Mouse (Mus musculus): ENCODE measurements around the gene Alg1. TPM values are rescaled to one million over a fixed set of nuclear protein-coding genes. Genes with fewer than 3 reads are reported as not detected.
A peak's percentile ranks its signal among the peaks of the same experiment; 100 is the strongest.

Alg1 gene
- total and polyA plus RNA-seq, 2 experiments from 2014 or later, result 39.0 to 40.1 TPM

- WGBS, result 17% methylated on average over 4 of the region's 4 CpGs
- peak; percentile 41 for DNase-seq (ENCODE audit: low spot score)
- Histone ChIP-seq H3K27ac (ENCODE audit: low read depth, low read length) (no peak overlapping the region), H3K4me3 (ENCODE audit: low read depth, low read length) (peak overlapping the region; percentile 77; the same call in 1 of the 2 replicates), H3K9me3 (ENCODE audit: low read length) (no peaks in the 10 kb centered on the region), H3K9ac (replicated peaks; ENCODE audit: low read length, poor library complexity, severe bottlenecking) (no peak overlapping the region), H3K4me2 (ENCODE audit: low read depth, low read length, poor library complexity, severe bottlenecking) (peak overlapping the region; percentile 95), H3K4me1 (ENCODE audit: insufficient read depth, low read length) (no peaks in the 10 kb centered on the region; the same call in 1 of the 2 replicates), H3K36me3 (ENCODE audit: insufficient read depth, low read length) (peaks cover 11% of the 10 kb centered on the region), H3K27me3 (ENCODE audit: insufficient read depth, low read length) (no peaks in the 10 kb centered on the region)
- TF ChIP-seq CTCF (IDR thresholded peaks at IDR 0.05), result peak; percentile 75
- no peak for ATAC-seq (ENCODE audit: low FRiP score)
Measured at GRCm38 (mm10) chr16:5202681-5203080, 30.7 kb upstream of the Alg1 start.

DNA sequence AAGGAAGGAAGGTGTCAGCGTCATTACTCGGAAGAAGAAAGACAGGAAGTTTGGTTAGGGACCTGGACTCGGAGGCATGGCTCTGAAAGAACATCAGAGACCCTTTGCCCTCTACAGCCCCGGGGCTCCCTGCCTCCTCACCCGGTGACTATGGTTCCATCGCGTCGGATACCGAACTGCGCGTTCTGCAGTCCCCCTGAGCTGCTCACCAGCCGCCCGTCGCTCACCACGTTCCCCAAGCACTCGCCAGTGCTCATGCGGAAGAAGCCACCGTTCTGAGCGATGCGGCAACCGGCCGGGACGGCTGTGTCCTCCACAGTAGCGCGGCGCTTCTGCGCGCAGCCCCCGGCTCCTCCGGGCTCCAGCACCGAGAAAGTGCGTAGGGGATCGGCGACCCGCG lies 30.2 kb upstream of the Alg1 start:
- peak overlapping the region; percentile 77 for H3K4me3 ChIP-seq (ENCODE audit: low read depth, low read length)
- no peaks in the 10 kb centered on the region for H3K9me3 ChIP-seq (ENCODE audit: low read length)
- 2% methylated on average over 36 of the region's 36 CpGs for WGBS
- H3K4me2 ChIP-seq (ENCODE audit: low read depth, low read length, poor library complexity, severe bottlenecking), result peak overlapping the region; percentile 95
- H3K9ac ChIP-seq (replicated peaks; ENCODE audit: low read length, poor library complexity, severe bottlenecking), result peak overlapping the region; percentile 57
- DNase-seq (ENCODE audit: low spot score), result no peak
- TF ChIP-seq CTCF (IDR thresholded peaks at IDR 0.05), result no peak
- no peaks in the 10 kb centered on the region for H3K27me3 ChIP-seq (ENCODE audit: insufficient read depth, low read length)
- no peaks in the 10 kb centered on the region; the same call in 1 of the 2 replicates for H3K4me1 ChIP-seq (ENCODE audit: insufficient read depth, low read length)
- H3K36me3 ChIP-seq (ENCODE audit: insufficient read depth, low read length), result peaks cover 8% of the 10 kb centered on the region
- H3K27ac ChIP-seq (ENCODE audit: low read depth, low read length), result no peak overlapping the region
- no peak; the same call in none of the 2 replicates for ATAC-seq (ENCODE audit: low FRiP score)

DNA sequence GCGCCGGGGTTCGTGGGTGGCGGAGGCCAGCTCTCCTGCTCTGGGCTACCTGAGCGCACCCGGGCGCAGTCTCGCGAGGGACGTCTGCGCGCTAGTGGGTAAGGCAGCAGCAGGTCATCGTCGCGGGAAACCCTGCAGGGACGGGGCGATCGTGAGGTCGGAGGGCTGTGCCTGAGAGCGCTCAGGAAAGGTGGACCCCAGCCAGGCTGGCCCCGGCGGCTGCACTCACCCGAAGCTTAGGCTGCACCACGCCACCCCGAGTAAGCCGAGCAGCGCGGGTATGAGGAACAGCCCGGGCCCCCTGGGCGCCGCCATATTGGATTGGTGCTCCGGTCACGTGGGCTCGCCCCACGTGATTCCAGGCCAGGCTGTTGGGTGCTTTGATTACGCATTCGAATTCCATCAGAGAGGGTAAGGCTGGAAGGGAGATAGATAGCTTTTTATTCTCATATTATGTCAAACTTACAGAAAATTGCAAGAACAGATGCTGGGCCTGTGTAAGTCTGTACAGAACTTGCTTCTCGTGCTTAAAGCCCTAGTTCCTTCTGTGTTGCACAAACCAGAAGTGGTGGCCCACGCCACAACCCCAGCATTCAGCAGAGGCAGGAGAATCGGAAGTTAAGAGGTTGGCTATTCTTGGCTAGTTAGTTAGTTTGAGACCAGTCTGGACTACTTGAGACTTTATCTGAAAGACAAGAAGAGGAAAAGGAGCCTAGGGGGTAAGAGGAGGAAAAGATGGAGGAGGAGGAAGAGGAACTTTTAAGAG lies 29.6 kb upstream of the Alg1 start, which contains the start of gene Nagpa:
Gene Nagpa, minus strand, starts transcription at position 345 of the 766 bp plus-strand sequence.
- Histone ChIP-seq H3K27ac (ENCODE audit: low read depth, low read length) (0 out of 2 replicates have a peak within 1 kb of the TSS, but pooled peaks have one; percentile 32), H3K4me3 (ENCODE audit: low read depth, low read length) (peak within 1 kb of the TSS; percentile 77), H3K27me3 (ENCODE audit: insufficient read depth, low read length) (no peaks in the 10 kb centered on the region), H3K36me3 (ENCODE audit: insufficient read depth, low read length) (peaks cover 2% of the 10 kb centered on the region; the same call in 1 of the 2 replicates), H3K4me1 (ENCODE audit: insufficient read depth, low read length) (no peaks in the 10 kb centered on the region; the same call in 1 of the 2 replicates), H3K9ac (replicated peaks; ENCODE audit: low read length, poor library complexity, severe bottlenecking) (peak within 1 kb of the TSS; percentile 57), H3K4me2 (ENCODE audit: low read depth, low read length, poor library complexity, severe bottlenecking) (peak within 1 kb of the TSS; percentile 95), H3K9me3 (ENCODE audit: low read length) (no peaks in the 10 kb centered on the region)
- peak; percentile 92 for DNase-seq (ENCODE audit: low spot score)
- TF ChIP-seq CTCF (IDR thresholded peaks at IDR 0.05), result no peak
- peak; percentile 91 for ATAC-seq (ENCODE audit: low FRiP score)
- WGBS, result 4% methylated on average over 40 of the region's 40 CpGs

- TF ChIP-seq CTCF (IDR thresholded peaks at IDR 0.05), result no peak
- H3K9ac ChIP-seq (replicated peaks; ENCODE audit: low read length, poor library complexity, severe bottlenecking), result no peak overlapping the region
- ATAC-seq (ENCODE audit: low FRiP score) (no peak), DNase-seq (ENCODE audit: low spot score) (no peak)
- no peak overlapping the region for H3K4me3 ChIP-seq (ENCODE audit: low read depth, low read length)
- no peak overlapping the region for H3K4me2 ChIP-seq (ENCODE audit: low read depth, low read length, poor library complexity, severe bottlenecking)
- no peaks in the 10 kb centered on the region; the same call in 1 of the 2 replicates for H3K4me1 ChIP-seq (ENCODE audit: insufficient read depth, low read length)
- no peaks in the 10 kb centered on the region for H3K36me3 ChIP-seq (ENCODE audit: insufficient read depth, low read length)
- H3K27me3 ChIP-seq (ENCODE audit: insufficient read depth, low read length), result no peaks in the 10 kb centered on the region
- H3K9me3 ChIP-seq (ENCODE audit: low read length), result no peaks in the 10 kb centered on the region
- no peak overlapping the region for H3K27ac ChIP-seq (ENCODE audit: low read depth, low read length)
- WGBS, result 85% methylated on average over 5 of the region's 5 CpGs
Measured at GRCm38 (mm10) chr16:5205431-5205970, 27.9 kb upstream of the Alg1 start.

DNA sequence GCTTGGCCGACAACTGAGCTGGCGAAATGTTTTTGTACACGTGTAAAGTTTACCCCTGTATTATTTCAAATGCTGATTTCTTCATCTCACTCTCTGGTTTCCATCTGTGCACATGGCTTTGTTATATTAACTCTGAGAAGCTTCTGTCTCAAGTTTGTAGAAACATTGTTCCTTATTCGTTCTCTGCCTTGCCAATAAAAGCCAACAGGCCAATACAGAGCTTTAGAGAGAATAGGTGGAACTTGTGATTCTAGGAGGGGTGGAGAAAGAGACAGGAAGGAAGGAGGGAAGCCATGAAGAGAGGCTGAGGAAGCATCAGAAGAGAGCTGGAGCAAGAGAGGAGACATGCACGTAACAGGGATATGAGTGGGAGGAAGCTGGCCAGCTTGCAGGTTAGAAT lies 27.4 kb upstream of the Alg1 start:
- no peak overlapping the region for H3K27ac ChIP-seq (ENCODE audit: low read depth, low read length)
- H3K4me2 ChIP-seq (ENCODE audit: low read depth, low read length, poor library complexity, severe bottlenecking), result no peak overlapping the region
- no peaks in the 10 kb centered on the region for H3K9me3 ChIP-seq (ENCODE audit: low read length)
- DNase-seq (ENCODE audit: low spot score), result no peak
- 73% methylated on average over 5 of the region's 5 CpGs for WGBS
- no peak overlapping the region for H3K4me3 ChIP-seq (ENCODE audit: low read depth, low read length)
- no peak overlapping the region for H3K9ac ChIP-seq (replicated peaks; ENCODE audit: low read length, poor library complexity, severe bottlenecking)
- no peak for TF ChIP-seq CTCF (IDR thresholded peaks at IDR 0.05)
- H3K4me1 ChIP-seq (ENCODE audit: insufficient read depth, low read length), result no peaks in the 10 kb centered on the region; the same call in 1 of the 2 replicates
- H3K36me3 ChIP-seq (ENCODE audit: insufficient read depth, low read length), result no peaks in the 10 kb centered on the region
- no peak for ATAC-seq (ENCODE audit: low FRiP score)
- H3K27me3 ChIP-seq (ENCODE audit: insufficient read depth, low read length), result no peaks in the 10 kb centered on the region

DNA sequence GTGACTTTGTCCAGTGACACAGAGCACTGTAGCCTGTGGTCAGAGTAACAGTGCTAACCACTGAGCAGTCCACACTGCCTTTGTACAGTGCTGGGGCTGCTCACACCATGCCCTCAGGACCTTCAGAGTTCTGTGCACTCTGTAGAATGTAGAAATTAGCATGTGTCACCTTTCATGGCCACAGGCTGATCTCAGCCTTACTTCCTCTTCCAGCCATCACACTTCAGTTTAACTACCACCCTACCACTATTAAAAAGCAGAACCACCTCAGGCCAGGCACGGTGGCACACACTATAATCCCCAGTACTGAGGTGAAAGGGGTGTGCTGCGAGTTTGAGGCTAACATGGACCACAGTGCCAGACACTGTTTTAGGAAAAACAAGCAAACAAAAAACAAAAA lies 23.1 kb upstream of the Alg1 start:
- Histone ChIP-seq H3K9ac (replicated peaks; ENCODE audit: low read length, poor library complexity, severe bottlenecking) (no peak overlapping the region), H3K36me3 (ENCODE audit: insufficient read depth, low read length) (no peaks in the 10 kb centered on the region), H3K4me3 (ENCODE audit: low read depth, low read length) (no peak overlapping the region), H3K9me3 (ENCODE audit: low read length) (no peaks in the 10 kb centered on the region), H3K27ac (ENCODE audit: low read depth, low read length) (no peak overlapping the region), H3K4me2 (ENCODE audit: low read depth, low read length, poor library complexity, severe bottlenecking) (no peak overlapping the region), H3K4me1 (ENCODE audit: insufficient read depth, low read length) (no peaks in the 10 kb centered on the region), H3K27me3 (ENCODE audit: insufficient read depth, low read length) (no peaks in the 10 kb centered on the region)
- DNase-seq (ENCODE audit: low spot score), result no peak
- 76% methylated on average over 2 of the region's 2 CpGs for WGBS
- no peak for TF ChIP-seq CTCF (IDR thresholded peaks at IDR 0.05)
- no peak for ATAC-seq (ENCODE audit: low FRiP score)

Measured in midbrain, postnatal 0 days (tissue).